Mouse (Mus musculus) embryonic facial prominence, embryonic 11.5 days (tissue): ENCODE results near the gene Ccn1. TPM values are rescaled to one million over a fixed set of nuclear protein-coding genes. Genes with fewer than 3 reads are reported as not detected.

Experiments
- ATAC-seq: fragments of 200-750 bp; cut with Nextera tagmentation; replicated peaks from 2 replicates; pipeline ENCODE4 v1.8.0; 2017; ENCODE audit warnings: low read depth; ENCODE audit not compliant: insufficient number of reproducible peaks, low FRiP score, low TSS enrichment
- DNase-seq: peaks from one replicate; pipeline ENCODE4 v3.0.0-alpha.2; 2015; ENCODE audit warnings: low spot score
- H3K27ac ChIP-seq: fragments of 300-500 bp; sonication (generic); replicated peaks from 2 replicates; pipeline ENCODE4 v1.5.1; 2014; ENCODE audit warnings: mild to moderate bottlenecking, low read depth, low read length, control low read depth
- H3K27me3 ChIP-seq: fragments of 300-500 bp; sonication (generic); 2 replicates; pipeline ENCODE4 v1.6.1; 2014; ENCODE audit warnings: mild to moderate bottlenecking, low read length, moderate library complexity, mixed read lengths; ENCODE audit not compliant: control insufficient read depth, insufficient read depth
- H3K36me3 ChIP-seq: fragments of 300-500 bp; sonication (generic); replicated peaks from 2 replicates; pipeline ENCODE4 v1.6.1; 2014; ENCODE audit warnings: low read depth, mild to moderate bottlenecking, low read length, moderate library complexity, mixed read lengths; ENCODE audit not compliant: control insufficient read depth, insufficient read depth
- H3K4me1 ChIP-seq: fragments of 300-500 bp; sonication (generic); 2 replicates; pipeline ENCODE4 v1.6.1; 2014; ENCODE audit warnings: low read length, mixed read lengths; ENCODE audit not compliant: control insufficient read depth, insufficient read depth
- H3K4me2 ChIP-seq: fragments of 300-500 bp; sonication (generic); 2 replicates; pipeline ENCODE4 v1.6.1; 2014; ENCODE audit warnings: low read depth, mild to moderate bottlenecking, control low read depth, low read length, moderate library complexity
- H3K4me3 ChIP-seq: fragments of 300-500 bp; sonication (generic); 2 replicates; pipeline ENCODE4 v1.5.1; 2014; ENCODE audit warnings: low read depth, low read length, control low read depth
- H3K9ac ChIP-seq: fragments of 300-500 bp; sonication (generic); replicated peaks from 2 replicates; pipeline ENCODE4 v1.6.1; 2014; ENCODE audit warnings: mild to moderate bottlenecking, control low read depth, low read length
- H3K9me3 ChIP-seq: fragments of 300-500 bp; sonication (generic); replicated peaks from 2 replicates; pipeline ENCODE4 v1.6.1; 2016; ENCODE audit warnings: mild to moderate bottlenecking, low read length, inconsistent platforms, mixed read lengths; ENCODE audit not compliant: control insufficient read depth
- WGBS: fragments of 180-500 bp; shearing (Covaris S2); extraction: QIAGEN DNeasy Blood & Tissue Kit; methylation state at CpG from one replicate; pipeline ENCODE4 v1.1.7; 2014; 5-methylcytosine and 5-hydroxymethylcytosine counted together
- polyA plus RNA-seq: library from polyadenylated mRNA; unstranded; fragments of >200 nt; fragmentation: Nextera tagmentation; extraction: Ambion mirVana; gene quantifications from 2 replicates; pipeline ENCODE4 v1.2.1, GENCODE M21; 2014

The Ccn1 gene
- polyA plus RNA-seq, 1 experiment from 2014 or later: 29.6 TPM

DNA sequence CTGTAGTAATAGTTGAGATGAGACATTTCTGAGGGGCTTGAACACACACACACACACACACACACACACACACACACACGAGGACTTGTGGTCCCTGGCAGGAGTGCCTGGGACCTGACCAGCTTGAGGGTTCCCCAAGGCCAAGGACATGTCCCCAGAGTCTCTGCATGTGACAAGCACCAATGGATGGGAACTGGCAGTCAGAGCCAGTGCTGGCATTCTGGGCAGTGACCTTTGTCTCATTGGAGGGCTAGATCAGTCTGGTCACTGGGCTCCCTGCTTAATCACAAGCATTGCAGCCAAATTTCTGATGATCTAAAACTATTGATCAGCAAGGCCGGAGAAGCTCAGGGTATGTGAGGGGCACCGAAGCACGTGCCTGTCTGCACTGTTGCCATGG, 25.0 kb downstream of the Ccn1 start:
- no peak for ATAC-seq

DNA sequence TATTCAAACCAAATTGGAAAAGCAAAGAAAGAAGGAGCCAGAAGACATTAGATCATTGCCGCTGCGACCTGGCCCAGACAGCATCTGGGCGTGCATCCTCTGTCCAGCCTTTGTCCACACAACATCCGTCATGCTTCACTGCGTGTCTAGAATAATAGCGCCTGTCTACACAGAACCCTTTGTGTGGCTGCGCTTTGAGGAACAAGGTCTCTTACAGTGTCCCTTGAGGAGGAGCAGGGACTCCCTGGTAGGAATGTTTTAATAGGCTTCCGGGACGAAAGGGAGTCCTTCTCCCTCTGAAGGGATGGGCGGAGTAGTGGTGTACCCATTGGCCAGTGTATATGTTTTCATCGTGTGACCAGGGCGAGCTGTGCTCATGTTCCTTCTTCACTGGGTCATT, 26.7 kb downstream of the Ccn1 start:
- ATAC-seq: no peak
- no peaks in the 10 kb centered on the region for H3K27me3 ChIP-seq
- H3K9ac ChIP-seq: no peak overlapping the region
- H3K4me2 ChIP-seq: no peak overlapping the region
- no peaks in the 10 kb centered on the region for H3K9me3 ChIP-seq
- H3K4me3 ChIP-seq: no peak overlapping the region
- DNase-seq: no peak
- 72% methylated on average over 12 of the region's 12 CpGs for WGBS
- H3K27ac ChIP-seq: no peak overlapping the region
- H3K4me1 ChIP-seq: no peaks in the 10 kb centered on the region
- no peaks in the 10 kb centered on the region for H3K36me3 ChIP-seq

More for the DNA sequence above, 25.0 kb downstream of the Ccn1 start:
- 92% methylated on average over 4 of the region's 4 CpGs for WGBS
- Histone ChIP-seq H3K4me3 (no peak overlapping the region), H3K36me3 (no peaks in the 10 kb centered on the region), H3K4me1 (no peaks in the 10 kb centered on the region), H3K27ac (no peak overlapping the region), H3K9ac (no peak overlapping the region), H3K4me2 (no peak overlapping the region), H3K27me3 (no peaks in the 10 kb centered on the region), H3K9me3 (no peaks in the 10 kb centered on the region)
- DNase-seq: no peak

DNA sequence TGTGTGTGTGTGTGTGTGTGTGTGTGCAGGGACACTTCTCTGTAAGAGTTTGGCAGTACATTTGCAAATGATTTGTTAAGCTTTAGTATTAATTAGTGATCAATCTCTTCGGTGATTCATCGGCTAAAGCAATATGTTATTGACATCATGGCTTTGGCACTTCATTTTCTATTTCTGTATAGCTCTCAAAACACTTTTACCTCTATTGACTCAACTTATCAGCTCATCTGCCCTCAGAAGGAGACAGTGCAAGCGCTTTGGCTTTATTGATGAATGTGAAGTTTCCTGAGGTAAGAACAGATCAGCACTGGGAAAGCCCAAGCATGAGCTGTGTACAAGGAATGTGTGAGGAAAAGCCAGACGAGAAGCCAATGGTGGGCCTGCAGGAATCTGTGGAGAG, 28.6 kb downstream of the Ccn1 start:
- 91% methylated on average over 4 of the region's 4 CpGs for WGBS
- no peaks in the 10 kb centered on the region for H3K36me3 ChIP-seq
- no peaks in the 10 kb centered on the region for H3K27me3 ChIP-seq
- no peak for ATAC-seq
- H3K27ac ChIP-seq: no peak overlapping the region
- H3K9ac ChIP-seq: no peak overlapping the region
- no peak overlapping the region for H3K4me3 ChIP-seq
- DNase-seq: no peak
- no peaks in the 10 kb centered on the region for H3K4me1 ChIP-seq
- H3K9me3 ChIP-seq: no peaks in the 10 kb centered on the region
- H3K4me2 ChIP-seq: no peak overlapping the region

DNA sequence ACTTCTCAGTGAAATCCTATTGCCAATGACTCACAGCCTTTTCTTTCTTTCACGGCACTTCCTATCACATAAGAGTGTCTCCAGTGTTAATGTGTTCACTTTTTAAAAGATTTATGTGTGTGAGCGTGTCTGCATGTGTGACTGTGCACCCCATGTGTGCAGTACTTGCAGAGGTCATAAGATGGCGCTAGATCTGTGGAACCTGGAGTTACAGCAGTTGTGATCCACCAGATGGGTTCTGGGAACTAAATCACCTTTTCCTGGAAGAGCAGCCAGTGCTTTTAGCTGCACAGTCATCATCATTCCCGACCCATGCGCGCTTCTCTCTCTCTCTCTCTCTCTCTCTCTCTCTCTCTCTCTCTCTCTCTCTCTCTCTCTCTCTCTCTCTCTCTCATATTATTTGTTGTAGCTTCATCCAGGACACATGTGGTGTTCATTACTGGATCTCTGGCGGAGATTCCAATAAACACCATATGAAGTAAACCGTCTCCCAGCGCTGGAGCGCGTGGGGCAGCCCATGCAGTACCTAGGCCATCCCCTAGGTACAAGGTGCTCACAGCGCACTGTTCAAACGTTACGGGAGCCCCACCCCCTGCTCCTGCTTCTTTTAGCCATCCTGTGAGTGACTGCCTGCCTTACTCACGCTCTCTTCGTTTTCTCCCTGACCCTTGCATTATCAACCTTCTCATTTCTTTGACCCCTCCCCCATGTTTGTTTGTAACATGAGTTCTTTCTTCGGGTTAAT, 30.0 kb downstream of the Ccn1 start:
- DNase-seq (peak; percentile 19), ATAC-seq (no peak)
- Histone ChIP-seq H3K9ac (no peak overlapping the region), H3K4me1 (no peaks in the 10 kb centered on the region), H3K27me3 (no peaks in the 10 kb centered on the region), H3K4me3 (no peak overlapping the region), H3K36me3 (no peaks in the 10 kb centered on the region), H3K4me2 (no peak overlapping the region), H3K9me3 (no peaks in the 10 kb centered on the region), H3K27ac (no peak overlapping the region)
- WGBS: 87% methylated on average over 17 of the region's 17 CpGs

DNA sequence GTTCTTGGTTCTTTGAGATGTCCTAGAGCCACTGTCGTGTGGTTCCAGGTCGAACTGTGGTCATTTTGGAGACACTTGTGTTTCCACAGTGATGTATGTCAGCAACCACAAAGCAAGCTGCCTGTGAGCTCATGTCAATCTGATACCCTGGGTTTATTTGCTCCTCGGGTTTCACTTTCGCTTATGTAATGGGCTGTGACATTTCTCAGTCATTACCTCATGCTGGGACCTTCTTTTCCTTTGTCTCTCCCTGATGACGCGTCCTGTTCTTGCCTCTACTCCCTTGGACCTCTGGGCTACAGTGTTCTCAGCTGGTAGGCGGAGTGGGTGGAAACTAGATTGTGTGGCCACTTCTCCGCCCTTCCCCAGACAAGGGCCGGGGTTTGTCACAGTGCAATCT, 31.5 kb downstream of the Ccn1 start:
- no peak for DNase-seq
- H3K9ac ChIP-seq: no peak overlapping the region
- ATAC-seq: no peak
- no peaks in the 10 kb centered on the region for H3K9me3 ChIP-seq
- no peak overlapping the region for H3K27ac ChIP-seq
- H3K4me3 ChIP-seq: no peak overlapping the region
- H3K27me3 ChIP-seq: no peaks in the 10 kb centered on the region
- WGBS: 79% methylated on average over 9 of the region's 9 CpGs
- no peak overlapping the region for H3K4me2 ChIP-seq
- H3K4me1 ChIP-seq: no peaks in the 10 kb centered on the region
- no peaks in the 10 kb centered on the region for H3K36me3 ChIP-seq

DNA sequence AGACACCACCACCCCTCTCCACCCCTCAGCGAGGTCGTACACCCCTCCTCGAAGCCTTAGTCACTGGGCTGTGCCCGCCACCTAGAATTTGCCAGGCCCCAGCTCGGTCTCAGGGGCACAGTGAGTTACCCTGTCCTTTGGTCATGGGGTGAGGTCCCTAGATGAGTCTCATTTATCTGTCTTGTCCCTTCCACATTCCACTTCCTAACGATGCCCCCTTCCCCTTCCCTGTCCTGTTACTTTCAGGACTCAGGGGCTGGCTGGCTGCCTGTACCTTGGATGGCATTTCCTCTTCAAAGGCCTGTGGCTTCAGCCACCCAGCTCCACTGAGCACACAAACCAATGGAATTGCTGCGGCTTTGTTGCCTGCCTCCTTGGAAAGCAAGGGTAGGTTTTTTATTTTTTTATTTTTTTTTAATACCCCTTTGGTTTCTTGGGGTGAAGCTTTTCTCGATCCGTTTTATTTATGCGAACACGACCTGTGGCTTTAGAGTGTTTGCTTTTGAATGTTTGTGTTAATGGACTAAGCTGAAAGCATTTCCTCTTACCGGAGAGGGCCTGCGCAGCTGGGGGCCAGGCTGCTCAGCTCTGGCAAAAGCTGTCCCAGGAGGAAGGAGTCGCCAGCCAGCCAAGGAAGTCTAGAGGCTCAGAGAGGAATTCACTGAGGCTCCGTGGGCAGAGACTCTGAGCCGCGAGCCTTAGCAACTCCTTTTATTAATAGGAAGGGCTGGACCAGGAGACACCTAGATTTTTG, 35.2 kb downstream of the Ccn1 start:
- Histone ChIP-seq H3K27me3 (no peaks in the 10 kb centered on the region), H3K4me1 (no peaks in the 10 kb centered on the region), H3K27ac (no peak overlapping the region), H3K9ac (0 out of 2 replicates have a peak overlapping the region, but pooled peaks have one; percentile 23), H3K4me3 (no peak overlapping the region), H3K36me3 (no peaks in the 10 kb centered on the region), H3K9me3 (no peaks in the 10 kb centered on the region), H3K4me2 (no peak overlapping the region)
- WGBS: 18% methylated on average over 17 of the region's 17 CpGs
- no peak for ATAC-seq
- DNase-seq: peak; percentile 60

DNA sequence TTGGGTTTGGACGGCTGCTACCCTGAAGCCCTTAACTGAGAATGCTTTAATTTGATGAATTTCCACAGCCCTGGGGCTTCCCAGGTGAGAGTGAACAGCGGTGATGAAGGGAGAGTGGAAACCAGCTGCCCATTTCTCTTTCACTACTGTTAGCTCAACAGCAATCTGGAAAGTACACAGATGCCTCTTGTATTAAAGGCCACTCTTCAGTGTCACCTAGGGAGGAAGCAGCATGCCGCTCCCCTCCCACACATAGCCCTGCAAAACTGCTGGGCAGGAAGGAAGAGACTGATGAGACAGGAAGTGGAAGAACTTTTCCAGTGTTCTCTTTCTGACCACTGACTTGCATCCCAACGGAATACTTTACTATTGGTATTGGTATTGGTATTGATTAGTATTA, 36.5 kb downstream of the Ccn1 start:
- H3K27ac ChIP-seq: no peak overlapping the region
- ATAC-seq (no peak), DNase-seq (no peak)
- no peak overlapping the region for H3K4me2 ChIP-seq
- H3K9ac ChIP-seq: no peak overlapping the region
- 90% methylated on average over 4 of the region's 4 CpGs for WGBS
- H3K27me3 ChIP-seq: no peaks in the 10 kb centered on the region
- H3K4me1 ChIP-seq: no peaks in the 10 kb centered on the region
- no peaks in the 10 kb centered on the region for H3K36me3 ChIP-seq
- no peaks in the 10 kb centered on the region for H3K9me3 ChIP-seq
- no peak overlapping the region for H3K4me3 ChIP-seq

DNA sequence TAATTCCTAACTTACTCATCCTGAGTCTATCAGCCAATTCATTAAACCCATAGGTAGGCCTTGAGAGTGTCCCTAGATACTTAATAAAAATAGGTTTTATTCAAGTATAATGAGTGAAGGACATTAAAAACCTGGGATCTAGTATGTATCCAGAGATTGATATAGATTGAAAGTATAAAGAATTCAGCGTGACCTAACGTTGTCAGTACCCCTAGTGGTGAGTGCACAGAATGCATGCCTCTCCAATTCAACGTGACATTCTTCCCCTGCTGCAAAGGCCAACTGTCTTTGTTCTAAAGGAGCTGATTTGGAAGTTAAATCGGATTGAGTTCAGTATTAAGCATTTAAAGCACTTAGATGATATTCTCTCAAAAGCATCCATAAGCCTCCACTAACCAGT, 37.1 kb downstream of the Ccn1 start:
- H3K36me3 ChIP-seq: no peaks in the 10 kb centered on the region
- H3K4me1 ChIP-seq: no peaks in the 10 kb centered on the region
- H3K4me2 ChIP-seq: no peak overlapping the region
- no peak overlapping the region for H3K27ac ChIP-seq
- no peak for ATAC-seq
- 25% methylated on average over 4 of the region's 4 CpGs for WGBS
- H3K4me3 ChIP-seq: no peak overlapping the region
- no peak overlapping the region for H3K9ac ChIP-seq
- no peaks in the 10 kb centered on the region for H3K27me3 ChIP-seq
- DNase-seq: peak; percentile 72
- H3K9me3 ChIP-seq: no peaks in the 10 kb centered on the region
